Mouse (Mus musculus) C2C12 (cell line): Measurements from ENCODE around the gene Lsm6. TPM values are rescaled to one million over a fixed set of nuclear protein-coding genes. Genes with fewer than 3 reads are reported as not detected.

Source experiments
- H3K27me3 ChIP-seq: one replicate; pipeline ENCODE4 v1.6.1; 2011; ENCODE audit not compliant: control insufficient read depth, insufficient read depth, insufficient read length
- H3K36me3 ChIP-seq: one replicate; pipeline ENCODE4 v1.6.1; 2011; ENCODE audit not compliant: control insufficient read depth, insufficient read depth
- H3K4me3 ChIP-seq: one replicate; pipeline ENCODE4 v1.5.1; 2011; ENCODE audit warnings: mild to moderate bottlenecking, control low read depth; ENCODE audit not compliant: poor library complexity, insufficient read depth, severe bottlenecking
- H3K79me2 ChIP-seq: one replicate; pipeline ENCODE4 v1.6.1; 2011; ENCODE audit not compliant: control insufficient read depth, insufficient read depth
- H3K79me3 ChIP-seq: one replicate; pipeline ENCODE4 v1.6.1; 2011; ENCODE audit warnings: low read depth, control low read depth
- H3ac ChIP-seq: one replicate; pipeline ENCODE3; 2011; ENCODE audit warnings: low read depth; ENCODE audit not compliant: control insufficient read depth, insufficient read length
- CEBPB ChIP-seq: IDR thresholded peaks from one replicate; pipeline ENCODE4 v1.6.1; 2011; ENCODE audit warnings: low read depth, mild to moderate bottlenecking, control low read depth, moderate library complexity
- CTCF ChIP-seq: IDR thresholded peaks from one replicate; pipeline ENCODE4 v1.5.1; 2011; ENCODE audit not compliant: control insufficient read depth, insufficient read depth, insufficient read length
- FOSL1 ChIP-seq: IDR thresholded peaks from one replicate; pipeline ENCODE4 v1.8.0; 2011; ENCODE audit warnings: mild to moderate bottlenecking, low read length; ENCODE audit not compliant: poor library complexity, insufficient read depth, severe bottlenecking
- MAX ChIP-seq: IDR thresholded peaks from one replicate; pipeline ENCODE4 v1.6.1; 2011; ENCODE audit warnings: mild to moderate bottlenecking, control low read depth
- MYOD1 ChIP-seq: IDR thresholded peaks from one replicate; pipeline ENCODE4 v1.6.1; 2011; ENCODE audit warnings: low read depth; ENCODE audit not compliant: control insufficient read depth, insufficient read length
- MYOG ChIP-seq: IDR thresholded peaks from one replicate; pipeline ENCODE4 v1.6.1; 2011; ENCODE audit not compliant: control insufficient read depth, insufficient read length; ENCODE audit errors: extremely low read depth
- USF1 ChIP-seq: IDR thresholded peaks from one replicate; pipeline ENCODE4 v1.6.1; 2011; ENCODE audit warnings: low read depth, mild to moderate bottlenecking, control low read depth, moderate library complexity
- long read RNA-seq, 2 experiments: library from polyadenylated mRNA; unstranded; transcript quantifications; one replicate each; pipeline ENCODE4 v2.0.0; 2019 to 2020
- polyA plus RNA-seq: library from polyadenylated mRNA; unstranded; fragments of >200 nt; fragmentation: generic; extraction: Trizol; gene quantifications from one replicate; pipeline ENCODE4 v1.2.1, GENCODE M21; 2012; ENCODE audit warnings: missing spikeins

Gene Lsm6
- polyA plus RNA-seq = 117 TPM
- long read RNA-seq, experiment 1, transcript Lsm6-204 (3 exons, 541 nt) = minor isoform, 6 of 174 reads
- long read RNA-seq, experiment 1, transcript Lsm6-203 (5 exons, 3,792 nt) = major isoform, 88 of 174 reads
- long read RNA-seq, experiment 1, transcript Lsm6-201 (4 exons, 2,107 nt) = minor isoform, 65 of 174 reads
- long read RNA-seq, experiment 1, partial matches to known transcripts = 10 of 174 reads
- long read RNA-seq, experiment 1, other reads (novel, unspliced or antisense) = 4 of 174 reads
- long read RNA-seq, experiment 2, transcript Lsm6-203 (5 exons, 3,792 nt) = major isoform, 263 of 449 reads
- long read RNA-seq, experiment 2, transcript Lsm6-201 (4 exons, 2,107 nt) = minor isoform, 160 of 449 reads
- long read RNA-seq, experiment 2, partial matches to known transcripts = 5 of 449 reads
- long read RNA-seq, experiment 2, other reads (novel, unspliced or antisense) = 15 of 449 reads

DNA sequence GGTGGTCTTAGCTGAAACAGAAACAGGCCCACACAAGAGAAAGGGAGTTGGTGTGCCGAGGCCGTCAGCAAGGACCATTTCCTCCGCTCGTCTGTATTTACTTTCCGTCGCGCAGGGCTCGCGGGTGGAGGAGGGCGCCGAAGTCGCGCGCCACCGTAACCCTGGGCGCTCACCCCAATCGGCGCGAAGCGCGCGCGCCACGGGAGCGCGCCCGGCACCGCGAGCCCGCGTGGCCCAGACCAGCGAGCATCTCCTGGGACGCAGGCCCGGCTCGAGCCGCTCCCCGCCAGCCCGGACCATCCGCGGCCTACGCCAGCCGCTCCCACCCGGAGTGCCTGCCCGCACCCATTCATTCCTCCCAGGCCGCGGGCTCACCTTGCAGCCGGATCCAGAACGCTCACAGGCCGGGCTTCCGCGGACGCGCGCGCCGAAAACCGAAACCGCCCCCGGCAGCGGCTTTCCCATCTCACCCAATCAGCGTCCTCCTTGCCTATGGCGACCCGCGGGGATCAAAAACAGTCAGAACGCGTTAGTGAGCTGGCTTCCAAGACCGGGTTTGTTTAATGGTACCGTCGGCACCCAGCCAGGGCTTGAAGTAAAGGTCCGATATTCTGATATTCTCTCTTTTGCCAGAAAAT lies at the start of gene Lsm6:
TSS of gene Lsm6 (minus strand) at position 468 of the 638 bp plus-strand sequence.
- peak within 1 kb of the TSS; percentile 64 for H3K4me3 ChIP-seq
- no peak for TF ChIP-seq CTCF
- no peak for TF ChIP-seq FOSL1
- no peak for TF ChIP-seq MYOD1
- TF ChIP-seq MAX = no peak
- TF ChIP-seq CEBPB = no peak
- no peak for TF ChIP-seq MYOG
- TF ChIP-seq USF1 = no peak
- peaks cover 42% of the 10 kb centered on the region for H3K79me3 ChIP-seq
- H3K27me3 ChIP-seq = no peaks in the 10 kb centered on the region
- peaks cover 28% of the 10 kb centered on the region for H3K36me3 ChIP-seq
- H3K79me2 ChIP-seq = peaks cover 49% of the 10 kb centered on the region
- peak within 1 kb of the TSS; percentile 89 for H3ac ChIP-seq

DNA sequence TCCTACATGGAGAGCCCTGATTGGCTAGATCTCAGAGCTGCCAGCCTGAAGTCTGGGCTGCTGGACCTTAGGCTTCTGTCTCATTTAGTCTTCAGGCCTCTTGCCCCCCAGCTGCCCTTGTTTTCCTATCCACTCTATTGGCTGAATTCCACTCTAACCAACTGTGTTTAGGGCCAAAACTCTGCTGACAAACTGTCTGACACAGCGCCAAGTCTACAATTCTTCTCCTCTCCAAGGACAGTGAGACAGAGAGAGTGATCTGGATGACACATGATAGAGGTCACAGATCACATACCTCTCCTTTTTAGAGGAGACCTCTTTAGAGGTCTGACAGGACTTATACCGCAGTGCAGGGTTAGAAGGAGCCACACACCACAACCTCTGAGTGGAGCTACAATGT lies 46.1 kb upstream of the Lsm6 start:
- TF ChIP-seq MYOD1 (no peak), CEBPB (no peak), MAX (no peak), CTCF (no peak), MYOG (no peak), USF1 (no peak), FOSL1 (no peak)
- Histone ChIP-seq H3K79me2 (no peaks in the 10 kb centered on the region), H3K4me3 (no peak overlapping the region), H3K79me3 (no peaks in the 10 kb centered on the region), H3ac (no peak overlapping the region), H3K27me3 (no peaks in the 10 kb centered on the region), H3K36me3 (no peaks in the 10 kb centered on the region)

DNA sequence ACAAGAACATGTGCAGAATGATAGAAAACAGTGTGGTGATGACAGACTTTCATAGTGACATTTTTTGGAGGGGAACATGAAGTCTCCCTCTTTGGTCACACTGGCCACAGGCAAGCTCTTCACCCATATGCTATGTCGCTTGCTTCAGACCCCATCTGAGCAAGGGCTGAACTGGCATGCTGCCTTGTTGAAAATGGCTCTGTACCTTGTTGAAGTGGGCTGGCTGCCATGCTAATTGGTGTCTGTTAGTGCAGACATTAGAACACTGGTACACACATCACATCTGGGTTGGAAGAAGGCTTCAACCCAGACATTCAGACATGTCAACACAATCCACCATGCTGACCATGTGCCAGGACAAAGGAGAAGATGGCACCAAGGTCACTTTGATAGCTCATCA lies 42.1 kb upstream of the Lsm6 start:
- H3K79me3 ChIP-seq = no peaks in the 10 kb centered on the region
- H3K27me3 ChIP-seq = no peaks in the 10 kb centered on the region
- no peak overlapping the region for H3ac ChIP-seq
- H3K79me2 ChIP-seq = no peaks in the 10 kb centered on the region
- no peak for TF ChIP-seq MYOG
- no peaks in the 10 kb centered on the region for H3K36me3 ChIP-seq
- no peak overlapping the region for H3K4me3 ChIP-seq

DNA sequence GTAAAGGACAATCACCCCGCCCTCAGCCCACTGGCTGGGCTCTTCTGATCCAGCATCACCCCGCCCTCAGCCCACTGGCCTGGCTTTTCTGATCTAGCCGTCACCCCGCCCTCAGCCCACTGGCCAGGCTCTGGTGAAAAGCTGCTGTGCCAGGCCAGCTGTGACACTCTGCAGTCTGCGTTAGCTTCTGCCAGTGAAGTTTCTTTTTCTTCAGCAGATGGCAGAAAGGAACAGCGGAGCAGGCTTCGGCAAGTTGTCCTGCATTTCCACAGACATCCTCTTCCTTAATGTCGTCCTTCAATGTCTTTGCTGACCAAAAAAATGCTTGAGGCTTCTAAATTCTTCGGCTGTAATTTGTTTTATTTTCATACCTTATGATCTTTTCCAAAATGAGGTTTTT lies 41.1 kb upstream of the Lsm6 start:
- H3ac ChIP-seq = no peak overlapping the region

DNA sequence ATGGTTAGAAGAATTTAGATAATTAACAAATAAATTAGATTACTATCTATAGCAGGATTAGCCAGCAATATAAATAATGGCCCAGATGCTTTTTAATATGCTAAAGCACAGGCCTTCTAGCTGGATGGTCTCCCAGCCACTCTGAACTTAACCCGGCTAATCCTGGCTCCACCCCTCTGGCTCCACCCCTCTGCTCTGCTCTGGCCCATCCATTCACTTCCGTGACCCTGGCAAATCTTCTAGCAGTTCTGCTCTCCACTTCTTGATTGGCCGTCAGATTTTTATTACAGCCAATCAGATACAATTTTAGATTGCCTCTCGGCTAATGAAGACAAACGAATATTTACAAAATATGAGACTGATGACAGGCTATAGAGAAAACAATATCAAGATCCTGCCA lies 39.8 kb upstream of the Lsm6 start:
- TF ChIP-seq MAX (no peak), CTCF (no peak), MYOD1 (no peak), MYOG (no peak), FOSL1 (no peak), CEBPB (no peak), USF1 (no peak)
- no peaks in the 10 kb centered on the region for H3K79me2 ChIP-seq
- peaks cover 8% of the 10 kb centered on the region for H3K27me3 ChIP-seq
- H3K4me3 ChIP-seq = no peak overlapping the region
- no peaks in the 10 kb centered on the region for H3K79me3 ChIP-seq
- H3K36me3 ChIP-seq = no peaks in the 10 kb centered on the region
- no peak overlapping the region for H3ac ChIP-seq

More for the DNA sequence above, 41.1 kb upstream of the Lsm6 start:
- H3K79me3 ChIP-seq = no peaks in the 10 kb centered on the region
- TF ChIP-seq CEBPB = no peak
- no peak for TF ChIP-seq CTCF
- no peak for TF ChIP-seq MYOD1
- TF ChIP-seq USF1 = no peak
- no peak for TF ChIP-seq MAX
- no peak for TF ChIP-seq FOSL1
- no peak for TF ChIP-seq MYOG
- peaks cover 3% of the 10 kb centered on the region for H3K27me3 ChIP-seq
- no peaks in the 10 kb centered on the region for H3K36me3 ChIP-seq
- no peak overlapping the region for H3K4me3 ChIP-seq
- no peaks in the 10 kb centered on the region for H3K79me2 ChIP-seq
